ENCODE assay signal across 15 mouse cellular contexts in genomic region chr2:143500845-143501244, GRCm38 (mm10). TPM values are rescaled to one million over a fixed set of nuclear protein-coding genes. Genes with fewer than 3 reads are reported as not detected.
A peak's percentile ranks its signal among the peaks of the same experiment; 100 is the strongest.
DNase-seq lines count a peak whose midpoint lies in the region; ATAC-seq and TF ChIP-seq lines count a peak whose summit lies in the region.
"Had no signal": no experiment of that assay in that cellular context is flagged by ENCODE, and none has a peak within 500 bp of the region (broad histone marks: within the 10 kb centered on the region; RNA-seq: fewer than 3 reads in every experiment).

No protein-coding gene starts in this region.

- H3K9ac ChIP-seq in hindbrain, embryonic 16.5 days (ENCODE audit: low read depth, low read length): no peak overlapping the region
- H3K9ac ChIP-seq in midbrain, postnatal 0 days (replicated peaks; ENCODE audit: low read length, poor library complexity, severe bottlenecking): no peak overlapping the region
- no peak overlapping the region for H3K9ac ChIP-seq in kidney, embryonic 14.5 days (ENCODE audit: low read depth, low read length)
- H3K9ac ChIP-seq: liver, embryonic 13.5 days had no signal

- no peak overlapping the region for H3K27ac ChIP-seq in hindbrain, embryonic 16.5 days (ENCODE audit: low read depth, low read length)
- H3K27ac ChIP-seq in hindbrain, embryonic 10.5 days: no peak overlapping the region
- H3K27ac ChIP-seq in cerebellum, adult 2 months (ENCODE audit: insufficient read depth, low read length): no peak overlapping the region
- no peak overlapping the region for H3K27ac ChIP-seq in midbrain, postnatal 0 days (ENCODE audit: low read depth, low read length)
- H3K27ac ChIP-seq in kidney, embryonic 14.5 days (ENCODE audit: low read depth, low read length): no peak overlapping the region
- H3K27ac ChIP-seq: liver, embryonic 13.5 days; stomach, postnatal 0 days had no signal

- H3K4me3 ChIP-seq in hindbrain, embryonic 16.5 days (ENCODE audit: low read length): no peak overlapping the region
- H3K4me3 ChIP-seq in hindbrain, embryonic 10.5 days: no peak overlapping the region
- H3K4me3 ChIP-seq in cerebellum, adult 2 months (replicated peaks; ENCODE audit: insufficient read depth, low read depth, low read length): no peak overlapping the region
- H3K4me3 ChIP-seq in midbrain, postnatal 0 days (ENCODE audit: low read depth, low read length): no peak overlapping the region
- no peak overlapping the region for H3K4me3 ChIP-seq in kidney, embryonic 14.5 days (ENCODE audit: low read length)
- H3K4me3 ChIP-seq: liver, embryonic 13.5 days had no signal

- no peak for DNase-seq in hindbrain, embryonic 10.5 days (ENCODE audit: low spot score)
- DNase-seq in right cerebral cortex, postnatal 4 days: peak; percentile 6
- DNase-seq in right cerebral cortex, adult 18-20 months: no peak
- DNase-seq in cerebellum, adult 2 months: peak; percentile 39 to 59
- peak; percentile 74 for DNase-seq in midbrain, postnatal 0 days (ENCODE audit: low spot score)
- no peak for DNase-seq in kidney, adult 8-10 months
- DNase-seq: heart, adult 18-20 months; heart, postnatal 14 days; kidney, adult 2 months; liver, embryonic 13.5 days; lung, postnatal 14 days had no signal

- no peaks in the 10 kb centered on the region for H3K36me3 ChIP-seq in hindbrain, embryonic 16.5 days (ENCODE audit: control insufficient read depth, insufficient read depth, low read length)
- no peaks in the 10 kb centered on the region for H3K36me3 ChIP-seq in hindbrain, embryonic 10.5 days
- H3K36me3 ChIP-seq in midbrain, postnatal 0 days (ENCODE audit: insufficient read depth, low read length): no peaks in the 10 kb centered on the region
- H3K36me3 ChIP-seq in kidney, embryonic 14.5 days (ENCODE audit: control insufficient read depth, insufficient read depth, low read length): no peaks in the 10 kb centered on the region
- H3K36me3 ChIP-seq: liver, embryonic 13.5 days had no signal

- H3K4me2 ChIP-seq in hindbrain, embryonic 16.5 days (ENCODE audit: low read length): no peak overlapping the region
- no peak overlapping the region for H3K4me2 ChIP-seq in midbrain, postnatal 0 days (ENCODE audit: low read depth, low read length, poor library complexity, severe bottlenecking)
- H3K4me2 ChIP-seq in kidney, embryonic 14.5 days (replicated peaks; ENCODE audit: low read depth, low read length): no peak overlapping the region
- H3K4me2 ChIP-seq: liver, embryonic 13.5 days had no signal

- ATAC-seq in hindbrain, embryonic 16.5 days: peak; percentile 74
- ATAC-seq in midbrain, postnatal 0 days (ENCODE audit: low FRiP score): no peak
- ATAC-seq in kidney, embryonic 14.5 days (ENCODE audit: low FRiP score, low TSS enrichment): no peak
- ATAC-seq: CD4-positive, CD25-positive, alpha-beta regulatory T cell, adult 4 months had no signal

- no peaks in the 10 kb centered on the region for H3K9me3 ChIP-seq in hindbrain, embryonic 16.5 days (ENCODE audit: control insufficient read depth, low read length)
- H3K9me3 ChIP-seq in hindbrain, embryonic 10.5 days: no peaks in the 10 kb centered on the region
- no peaks in the 10 kb centered on the region for H3K9me3 ChIP-seq in midbrain, postnatal 0 days (ENCODE audit: low read length)
- H3K9me3 ChIP-seq in kidney, embryonic 14.5 days (ENCODE audit: control insufficient read depth, low read length): no peaks in the 10 kb centered on the region
- H3K9me3 ChIP-seq: liver, embryonic 13.5 days had no signal

- TF ChIP-seq CTCF in cerebellum, adult 2 months (IDR thresholded peaks at IDR 0.05; ENCODE audit: borderline replicate concordance, insufficient read depth, low read depth, low read length): no peak
- TF ChIP-seq CTCF in midbrain, postnatal 0 days (IDR thresholded peaks at IDR 0.05): no peak

- no peaks in the 10 kb centered on the region for H3K27me3 ChIP-seq in hindbrain, embryonic 16.5 days (replicated peaks; ENCODE audit: control insufficient read depth, insufficient read depth, low read length)
- H3K27me3 ChIP-seq in hindbrain, embryonic 10.5 days (ENCODE audit: insufficient read depth, poor library complexity, severe bottlenecking): no peaks in the 10 kb centered on the region
- H3K27me3 ChIP-seq in cerebellum, adult 2 months (ENCODE audit: control insufficient read depth, insufficient read depth, low read length): no peaks in the 10 kb centered on the region
- H3K27me3 ChIP-seq in midbrain, postnatal 0 days (ENCODE audit: insufficient read depth, low read length): no peaks in the 10 kb centered on the region
- H3K27me3 ChIP-seq in kidney, embryonic 14.5 days (ENCODE audit: control insufficient read depth, insufficient read depth, low read length): no peaks in the 10 kb centered on the region
- H3K27me3 ChIP-seq: liver, embryonic 13.5 days had no signal

- no peaks in the 10 kb centered on the region for H3K4me1 ChIP-seq in hindbrain, embryonic 16.5 days (ENCODE audit: control insufficient read depth, insufficient read depth, low read depth, low read length)
- H3K4me1 ChIP-seq in hindbrain, embryonic 10.5 days (replicated peaks): no peaks in the 10 kb centered on the region
- peaks cover 6% of the 10 kb centered on the region; the same call in 1 of the 2 replicates for H3K4me1 ChIP-seq in cerebellum, adult 2 months (ENCODE audit: control insufficient read depth, insufficient read depth, low read length)
- no peaks in the 10 kb centered on the region for H3K4me1 ChIP-seq in midbrain, postnatal 0 days (ENCODE audit: insufficient read depth, low read length)
- H3K4me1 ChIP-seq in kidney, embryonic 14.5 days (ENCODE audit: control insufficient read depth, insufficient read depth, low read length): no peaks in the 10 kb centered on the region
- H3K4me1 ChIP-seq: liver, embryonic 13.5 days had no signal

- TF ChIP-seq POLR2A in cerebellum, adult 2 months (IDR thresholded peaks at IDR 0.05; ENCODE audit: borderline replicate concordance, insufficient read depth, low read length): no peak

- 76% methylated on average over 9 of the region's 9 CpGs for WGBS in hindbrain, embryonic 16.5 days
- WGBS in hindbrain, embryonic 10.5 days: 95% methylated on average over 9 of the region's 9 CpGs
- 8% methylated on average over 9 of the region's 9 CpGs for WGBS in cerebellum, adult 2 months
- WGBS in midbrain, postnatal 0 days: 80% methylated on average over 9 of the region's 9 CpGs
- WGBS in kidney, embryonic 14.5 days: 94% methylated on average over 9 of the region's 9 CpGs

RNA-seq across cellular contexts. Expression of gene Pcsk2, which starts 45.1 kb away (rescaled TPM):
- 23.4 and 25.1 TPM in 2 replicates for polyA plus RNA-seq in hindbrain, embryonic 16.5 days (2015; fragmentation: Nextera tagmentation; extraction: Ambion mirVana)
- polyA plus RNA-seq in hindbrain, embryonic 10.5 days (2016; fragmentation: Nextera tagmentation; extraction: Ambion mirVana): 2.3 and 2.4 TPM in 2 replicates
- polyA plus RNA-seq in cerebellum, adult 2 months (2012; rRNA removed): 69.5 and 70.5 TPM in 2 replicates
- 60.8 and 66.2 TPM in 2 replicates for total RNA-seq in midbrain, postnatal 0 days (2014; rRNA removed)
- 35.5 and 38.3 TPM in 2 replicates for polyA plus RNA-seq in midbrain, postnatal 0 days (2015; fragmentation: Nextera tagmentation; extraction: Ambion mirVana)
- polyA plus RNA-seq in kidney, embryonic 14.5 days (2014; fragmentation: Nextera tagmentation; extraction: Ambion mirVana): 1.7 and 2.0 TPM in 2 replicates
- total RNA-seq: heart, adult 18-20 months; heart, postnatal 14 days had no signal

Comparison
In these comparisons a context has a peak if more than half of its experiments do, and no peak if none do; other contexts are left out.
1. DNase-seq: peak in right cerebral cortex, postnatal 4 days (single experiment), cerebellum, adult 2 months (2 of 2) and midbrain, postnatal 0 days (single experiment); none in hindbrain, embryonic 10.5 days (single experiment), right cerebral cortex, adult 18-20 months (single experiment) and kidney, adult 8-10 months (0 of 2).